Mouse (Mus musculus): Measurements from ENCODE around the gene Adcy9. TPM values are rescaled to one million over a fixed set of nuclear protein-coding genes. Genes with fewer than 3 reads are reported as not detected.

The Adcy9 gene
- 59.2 and 85.6 TPM in 2 replicates for total RNA-seq (2021)
- long read RNA-seq, full-length matches to known transcripts: 5 of 12 reads
- long read RNA-seq, partial matches to known transcripts: 3 of 12 reads
- long read RNA-seq, other reads (novel, unspliced or antisense): 4 of 12 reads

GRCm38 (mm10) chr16:4420298-4421054 is at the start of gene Adcy9:
Gene Adcy9, minus strand, starts transcription at chr16:4420498.
- DNase-seq: peak; percentile 95

- peak; percentile 49 for DNase-seq
Observed at GRCm38 (mm10) chr16:4469599-4470352, 49.5 kb upstream of the Adcy9 start.

- no peak for DNase-seq
Observed at GRCm38 (mm10) chr16:4464529-4465089, 44.3 kb upstream of the Adcy9 start.

- no peak for DNase-seq
Observed at GRCm38 (mm10) chr16:4457927-4458326, 37.6 kb upstream of the Adcy9 start.

- DNase-seq: no peak
Observed at GRCm38 (mm10) chr16:4456391-4456790, 36.1 kb upstream of the Adcy9 start.

- no peak for DNase-seq
Observed at GRCm38 (mm10) chr16:4455693-4456092, 35.4 kb upstream of the Adcy9 start.

- no peak for DNase-seq
Observed at GRCm38 (mm10) chr16:4454563-4454962, 34.3 kb upstream of the Adcy9 start.

GRCm38 (mm10) chr16:4449418-4449817 is 29.1 kb upstream of the Adcy9 start:
- no peak for DNase-seq

- DNase-seq: no peak
Observed at GRCm38 (mm10) chr16:4448235-4448634, 27.9 kb upstream of the Adcy9 start.

- DNase-seq: no peak
Observed at GRCm38 (mm10) chr16:4446395-4446794, 26.1 kb upstream of the Adcy9 start.

GRCm38 (mm10) chr16:4444378-4444777 is 24.1 kb upstream of the Adcy9 start:
- DNase-seq: no peak

- no peak for DNase-seq
Observed at GRCm38 (mm10) chr16:4439302-4440066, 19.2 kb upstream of the Adcy9 start.

- DNase-seq: no peak
Observed at GRCm38 (mm10) chr16:4436738-4437137, 16.4 kb upstream of the Adcy9 start.

GRCm38 (mm10) chr16:4435371-4435770 is 15.1 kb upstream of the Adcy9 start:
- DNase-seq: peak; percentile 59

- no peak for DNase-seq
Observed at GRCm38 (mm10) chr16:4431841-4432240, 11.5 kb upstream of the Adcy9 start.

- no peak for DNase-seq
Observed at GRCm38 (mm10) chr16:4431013-4431412, 10.7 kb upstream of the Adcy9 start.

- DNase-seq: no peak
Observed at GRCm38 (mm10) chr16:4430232-4430631, 9.9 kb upstream of the Adcy9 start.

- DNase-seq: no peak
Observed at GRCm38 (mm10) chr16:4425658-4426234, 5.4 kb upstream of the Adcy9 start.

GRCm38 (mm10) chr16:4423613-4424012 is 3.3 kb upstream of the Adcy9 start:
- DNase-seq: no peak

- no peak for DNase-seq
Observed at GRCm38 (mm10) chr16:4422991-4423390, 2.7 kb upstream of the Adcy9 start.

- DNase-seq: peak; percentile 62
Observed at GRCm38 (mm10) chr16:4419546-4420297, 576 bp downstream of the Adcy9 start.
